In genomic region chr12:107700868-107701597, GRCm38 (mm10) we compare ENCODE assay signal across 25 mouse cellular contexts.
DNase-seq lines count a peak whose midpoint lies in the region; ATAC-seq and TF ChIP-seq lines count a peak whose summit lies in the region.
"Had no signal": no experiment of that assay in that cellular context is flagged by ENCODE, and none has a peak within 500 bp of the region (broad histone marks: within the 10 kb centered on the region; RNA-seq: fewer than 3 reads in every experiment).

No protein-coding gene starts in this region.

- no peak overlapping the region for H3K27ac ChIP-seq in hindbrain, postnatal 0 days
- H3K27ac ChIP-seq in hindbrain, embryonic 16.5 days (ENCODE audit: low read depth, low read length) = no peak overlapping the region
- H3K27ac ChIP-seq in lung, embryonic 16.5 days (ENCODE audit: low read length) = no peak overlapping the region
- H3K27ac ChIP-seq in embryonic facial prominence, embryonic 11.5 days (replicated peaks; ENCODE audit: low read depth, low read length) = no peak overlapping the region
- H3K27ac ChIP-seq: forebrain, embryonic 12.5 days; gastrocnemius, adult 2 months; hindbrain, embryonic 14.5 days; intestine, embryonic 15.5 days; layer of hippocampus, adult 2 months; limb, embryonic 13.5 days; liver, embryonic 15.5 days; midbrain, embryonic 15.5 days; neural tube, embryonic 15.5 days had no signal

- DNase-seq in hindbrain, postnatal 0 days (ENCODE audit: low spot score) = peak; percentile 46
- no peak for DNase-seq in lung, postnatal 14 days
- peak; percentile 60 for DNase-seq in embryonic facial prominence, embryonic 11.5 days (ENCODE audit: low spot score)
- peak; percentile 25 for DNase-seq in fibroblast of lung, adult 2 months (ENCODE audit: low read depth)
- DNase-seq in heart, adult 18-20 months = no peak
- DNase-seq in gastrocnemius, postnatal 10 days = no peak
- DNase-seq: adrenal gland, postnatal 10 days; cerebellum, adult 8-10 months; gastrocnemius, adult 2 months; heart, adult 11 months; kidney, adult 8-10 months; kidney, postnatal 25 days; right cerebral cortex, adult 18-20 months; right cerebral cortex, postnatal 4 days; thymus, postnatal 25 days had no signal

- TF ChIP-seq CTCF in hindbrain, postnatal 0 days (IDR thresholded peaks at IDR 0.05; ENCODE audit: low read depth) = no peak

- ATAC-seq in hindbrain, postnatal 0 days = no peak
- no peak for ATAC-seq in hindbrain, embryonic 16.5 days
- ATAC-seq in lung, embryonic 16.5 days (ENCODE audit: low read depth) = peak; percentile 51; the same call in 1 of the 2 replicates
- ATAC-seq in embryonic facial prominence, embryonic 11.5 days (replicated peaks; ENCODE audit: insufficient number of reproducible peaks, low FRiP score, low TSS enrichment, low read depth) = peak; percentile 63; the same call in 1 of the 2 replicates
- ATAC-seq: intestine, embryonic 15.5 days; midbrain, embryonic 15.5 days had no signal

- no peaks in the 10 kb centered on the region for H3K36me3 ChIP-seq in hindbrain, postnatal 0 days (ENCODE audit: insufficient read depth, low read length)
- no peaks in the 10 kb centered on the region for H3K36me3 ChIP-seq in hindbrain, embryonic 16.5 days (ENCODE audit: control insufficient read depth, insufficient read depth, low read length)
- H3K36me3 ChIP-seq in lung, embryonic 16.5 days (ENCODE audit: control insufficient read depth, insufficient read depth, low read length) = no peaks in the 10 kb centered on the region
- no peaks in the 10 kb centered on the region for H3K36me3 ChIP-seq in embryonic facial prominence, embryonic 11.5 days (replicated peaks; ENCODE audit: control insufficient read depth, insufficient read depth, low read depth, low read length)
- H3K36me3 ChIP-seq: forebrain, embryonic 12.5 days; intestine, embryonic 15.5 days; limb, embryonic 13.5 days; liver, embryonic 15.5 days; midbrain, embryonic 15.5 days; neural tube, embryonic 15.5 days had no signal

- 64% methylated on average over 19 of the region's 19 CpGs for WGBS in hindbrain, postnatal 0 days
- 72% methylated on average over 19 of the region's 19 CpGs for WGBS in hindbrain, embryonic 16.5 days
- 66% methylated on average over 19 of the region's 19 CpGs for WGBS in lung, embryonic 16.5 days
- WGBS in embryonic facial prominence, embryonic 11.5 days = 66% methylated on average over 19 of the region's 19 CpGs

- no peaks in the 10 kb centered on the region for H3K27me3 ChIP-seq in hindbrain, postnatal 0 days (ENCODE audit: insufficient read depth, low read length)
- no peaks in the 10 kb centered on the region for H3K27me3 ChIP-seq in hindbrain, embryonic 16.5 days (replicated peaks; ENCODE audit: control insufficient read depth, insufficient read depth, low read length)
- no peaks in the 10 kb centered on the region for H3K27me3 ChIP-seq in lung, embryonic 16.5 days (ENCODE audit: control insufficient read depth, insufficient read depth, low read depth, low read length)
- no peaks in the 10 kb centered on the region for H3K27me3 ChIP-seq in embryonic facial prominence, embryonic 11.5 days (ENCODE audit: control insufficient read depth, insufficient read depth, low read length)
- H3K27me3 ChIP-seq: forebrain, embryonic 12.5 days; intestine, embryonic 15.5 days; liver, embryonic 15.5 days; midbrain, embryonic 15.5 days; neural tube, embryonic 15.5 days had no signal

- H3K4me3 ChIP-seq in hindbrain, postnatal 0 days (ENCODE audit: low read length) = no peak overlapping the region
- no peak overlapping the region for H3K4me3 ChIP-seq in hindbrain, embryonic 16.5 days (ENCODE audit: low read length)
- no peak overlapping the region for H3K4me3 ChIP-seq in lung, embryonic 16.5 days (ENCODE audit: low read length)
- H3K4me3 ChIP-seq in embryonic facial prominence, embryonic 11.5 days (ENCODE audit: low read depth, low read length) = no peak overlapping the region
- H3K4me3 ChIP-seq: forebrain, embryonic 12.5 days; gastrocnemius, adult 2 months; intestine, embryonic 15.5 days; layer of hippocampus, adult 2 months; limb, embryonic 13.5 days; liver, embryonic 15.5 days; midbrain, embryonic 15.5 days; neural tube, embryonic 15.5 days had no signal

- no peak overlapping the region for H3K4me2 ChIP-seq in hindbrain, postnatal 0 days (ENCODE audit: low read depth, low read length)
- no peak overlapping the region for H3K4me2 ChIP-seq in hindbrain, embryonic 16.5 days (ENCODE audit: low read length)
- H3K4me2 ChIP-seq in lung, embryonic 16.5 days (ENCODE audit: low read depth, low read length) = no peak overlapping the region
- H3K4me2 ChIP-seq in embryonic facial prominence, embryonic 11.5 days (ENCODE audit: low read depth, low read length) = no peak overlapping the region
- H3K4me2 ChIP-seq: forebrain, embryonic 12.5 days; hindbrain, embryonic 14.5 days; intestine, embryonic 15.5 days; limb, embryonic 13.5 days; liver, embryonic 15.5 days; midbrain, embryonic 15.5 days; neural tube, embryonic 15.5 days had no signal

- no peaks in the 10 kb centered on the region for H3K9me3 ChIP-seq in hindbrain, postnatal 0 days (ENCODE audit: low read length)
- H3K9me3 ChIP-seq in hindbrain, embryonic 16.5 days (ENCODE audit: control insufficient read depth, low read length) = no peaks in the 10 kb centered on the region
- H3K9me3 ChIP-seq in lung, embryonic 16.5 days (ENCODE audit: control insufficient read depth, low read length) = no peaks in the 10 kb centered on the region
- H3K9me3 ChIP-seq in embryonic facial prominence, embryonic 11.5 days (replicated peaks; ENCODE audit: control insufficient read depth, low read length) = no peaks in the 10 kb centered on the region
- H3K9me3 ChIP-seq: intestine, embryonic 15.5 days; limb, embryonic 13.5 days; midbrain, embryonic 15.5 days; neural tube, embryonic 15.5 days had no signal

- H3K4me1 ChIP-seq in hindbrain, postnatal 0 days (ENCODE audit: insufficient read depth, low read length) = no peaks in the 10 kb centered on the region
- H3K4me1 ChIP-seq in hindbrain, embryonic 16.5 days (ENCODE audit: control insufficient read depth, insufficient read depth, low read depth, low read length) = no peaks in the 10 kb centered on the region
- no peaks in the 10 kb centered on the region for H3K4me1 ChIP-seq in lung, embryonic 16.5 days (replicated peaks; ENCODE audit: control insufficient read depth, insufficient read depth, low read length)
- no peaks in the 10 kb centered on the region for H3K4me1 ChIP-seq in embryonic facial prominence, embryonic 11.5 days (ENCODE audit: control insufficient read depth, insufficient read depth, low read length)
- H3K4me1 ChIP-seq: forebrain, embryonic 12.5 days; liver, embryonic 15.5 days; midbrain, embryonic 15.5 days; neural tube, embryonic 15.5 days had no signal

- H3K9ac ChIP-seq in hindbrain, postnatal 0 days (replicated peaks; ENCODE audit: low read length) = no peak overlapping the region
- no peak overlapping the region for H3K9ac ChIP-seq in hindbrain, embryonic 16.5 days (ENCODE audit: low read depth, low read length)
- no peak overlapping the region for H3K9ac ChIP-seq in lung, embryonic 16.5 days (ENCODE audit: low read length)
- no peak overlapping the region for H3K9ac ChIP-seq in embryonic facial prominence, embryonic 11.5 days (replicated peaks; ENCODE audit: low read length)
- H3K9ac ChIP-seq: forebrain, embryonic 12.5 days; hindbrain, embryonic 14.5 days; intestine, embryonic 15.5 days; limb, embryonic 13.5 days; liver, embryonic 15.5 days; midbrain, embryonic 15.5 days; neural tube, embryonic 15.5 days had no signal

Comparison
In these comparisons a context has a peak if more than half of its experiments do, and no peak if none do; other contexts are left out.
1. ATAC-seq: peak in lung, embryonic 16.5 days (single experiment) and embryonic facial prominence, embryonic 11.5 days (single experiment); none in hindbrain, postnatal 0 days (single experiment) and hindbrain, embryonic 16.5 days (single experiment).
2. DNase-seq: peak in hindbrain, postnatal 0 days (single experiment), embryonic facial prominence, embryonic 11.5 days (single experiment) and fibroblast of lung, adult 2 months (single experiment); none in lung, postnatal 14 days (single experiment), heart, adult 18-20 months (0 of 2) and gastrocnemius, postnatal 10 days (single experiment).